Mouse (Mus musculus): ENCODE data around the gene Tapt1.
"Not testable (repeated sequence)": the region's sequence is repeated elsewhere in the genome, so short reads cannot be mapped to it uniquely, and the experiment has no call there.

Tapt1 gene

DNA sequence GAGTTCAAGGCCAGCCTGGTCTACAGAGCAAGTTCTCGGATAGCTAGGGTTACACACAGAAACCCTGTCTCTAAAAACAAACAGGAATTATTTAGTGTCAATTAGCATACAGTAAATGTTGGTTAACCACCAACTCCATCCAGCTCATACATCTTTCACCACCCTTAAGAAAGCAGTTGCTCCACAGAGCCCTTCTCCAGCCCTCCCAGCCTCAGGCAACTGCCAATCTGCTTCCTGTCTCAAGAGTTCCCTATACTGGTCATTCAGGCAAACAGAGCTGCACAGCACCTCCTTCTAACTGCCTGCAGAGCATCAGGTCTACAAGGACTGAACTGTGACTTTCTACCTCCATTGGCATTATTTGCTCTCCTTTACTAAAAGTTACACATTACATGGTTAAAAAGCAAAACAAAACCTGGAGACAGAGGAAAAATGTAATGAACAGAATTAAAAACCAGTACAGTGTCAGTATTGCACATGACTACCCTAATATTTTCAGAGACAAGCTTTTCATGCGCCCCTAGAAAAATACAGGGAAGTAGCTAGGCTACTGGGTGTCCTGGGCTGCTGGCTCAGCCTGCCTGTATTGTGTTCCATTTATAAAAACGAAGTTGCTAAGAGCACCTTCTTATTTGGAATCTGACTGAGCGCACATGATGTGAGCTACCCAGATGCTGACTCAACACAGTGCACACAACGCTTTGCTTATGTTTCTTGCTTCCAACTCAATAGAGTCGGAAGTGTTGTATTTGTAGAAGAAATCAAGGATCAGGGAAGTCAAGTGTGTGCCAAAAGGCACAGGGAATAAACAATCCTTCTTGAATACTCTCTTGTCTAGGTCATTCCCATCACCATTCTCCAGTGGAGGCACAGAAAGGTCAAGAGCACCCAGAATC, 79.7 kb downstream of the Tapt1 start:
- in situ Hi-C loops (cut with MboI, MseI), result no loop called here

GRCm38 (mm10) chr5:44143467-44144235, 82.8 kb downstream of the Tapt1 start:
- in situ Hi-C loops (cut with MboI, MseI), result no loop called here

- in situ Hi-C loops (cut with MboI, MseI), result no loop called here
Observed at GRCm38 (mm10) chr5:44127487-44127886, 98.9 kb downstream of the Tapt1 start.

GRCm38 (mm10) chr5:44126574-44126973, 99.9 kb downstream of the Tapt1 start:
- in situ Hi-C loops (cut with MboI, MseI), result not testable (repeated sequence)
